Mouse (Mus musculus) lung, postnatal 0 days (tissue): ENCODE data around the gene Rassf7. TPM values are rescaled to one million over a fixed set of nuclear protein-coding genes. Genes with fewer than 3 reads are reported as not detected.

ENCODE experiments used
- ATAC-seq: fragments of 200-750 bp; cut with Nextera tagmentation; 2 replicates; pipeline ENCODE4 v1.8.0; 2017; ENCODE audit warnings: moderate library complexity
- DNase-seq: peaks from one replicate; pipeline ENCODE4 v3.0.0-alpha.2; 2016; ENCODE audit warnings: low spot score
- H3K27ac ChIP-seq: fragments of 300-500 bp; sonication (generic); 2 replicates; pipeline ENCODE4 v1.5.1; 2014; ENCODE audit warnings: antibody characterized with exemption, mild to moderate bottlenecking, low read length, mixed read lengths
- H3K27me3 ChIP-seq: fragments of 300-500 bp; sonication (generic); replicated peaks from 2 replicates; pipeline ENCODE4 v1.6.1; 2014; ENCODE audit warnings: low read length, mixed read lengths; ENCODE audit not compliant: insufficient read depth
- H3K36me3 ChIP-seq: fragments of 300-500 bp; sonication (generic); 2 replicates; pipeline ENCODE4 v1.6.1; 2014; ENCODE audit warnings: low read length, mixed read lengths; ENCODE audit not compliant: insufficient read depth
- H3K4me1 ChIP-seq: fragments of 300-500 bp; sonication (generic); 2 replicates; pipeline ENCODE4 v1.6.1; 2014; ENCODE audit warnings: antibody characterized with exemption, low read depth, low read length, mixed read lengths; ENCODE audit not compliant: insufficient read depth
- H3K4me2 ChIP-seq: fragments of 300-500 bp; sonication (generic); replicated peaks from 2 replicates; pipeline ENCODE4 v1.6.1; 2014; ENCODE audit warnings: low read depth, mild to moderate bottlenecking, low read length, moderate library complexity, mixed read lengths
- H3K4me3 ChIP-seq: fragments of 300-500 bp; sonication (generic); 2 replicates; pipeline ENCODE4 v1.5.1; 2014; ENCODE audit warnings: low read depth, low read length
- H3K9ac ChIP-seq: fragments of 300-500 bp; sonication (generic); replicated peaks from 2 replicates; pipeline ENCODE4 v1.6.1; 2014; ENCODE audit warnings: low read depth, mild to moderate bottlenecking
- H3K9me3 ChIP-seq: fragments of 300-500 bp; sonication (generic); 2 replicates; pipeline ENCODE4 v1.6.1; 2016; ENCODE audit warnings: low read length, mixed read lengths
- CTCF ChIP-seq: IDR thresholded peaks from 2 replicates; pipeline ENCODE4 v1.5.1; 2016; ENCODE audit warnings: antibody characterized with exemption, mild to moderate bottlenecking
- EP300 ChIP-seq: IDR thresholded peaks from 2 replicates; pipeline ENCODE4 v1.6.1; 2016; ENCODE audit warnings: antibody characterized with exemption, mild to moderate bottlenecking, control low read depth
- WGBS: fragments of 180-500 bp; shearing (Covaris S2); extraction: QIAGEN DNeasy Blood & Tissue Kit; methylation state at CpG from one replicate; pipeline ENCODE4 v1.1.7; 2014; 5-methylcytosine and 5-hydroxymethylcytosine counted together
- polyA plus RNA-seq: library from polyadenylated mRNA; unstranded; fragments of >200 nt; fragmentation: Nextera tagmentation; extraction: Ambion mirVana; gene quantifications from 2 replicates; pipeline ENCODE4 v1.2.1, GENCODE M21; 2015

Gene Rassf7
- polyA plus RNA-seq, 1 experiment from 2014 or later: 98.7 TPM

- Histone ChIP-seq H3K4me3 (no peak overlapping the region), H3K9ac (no peak overlapping the region), H3K36me3 (no peaks in the 10 kb centered on the region), H3K27me3 (0 out of 2 replicates have a peak, but pooled peaks cover 3% of the 10 kb centered on the region), H3K27ac (no peak overlapping the region), H3K4me2 (no peak overlapping the region), H3K4me1 (no peaks in the 10 kb centered on the region), H3K9me3 (no peaks in the 10 kb centered on the region)
- DNase-seq (no peak), ATAC-seq (no peak)
- no peak for TF ChIP-seq EP300
- no peak for TF ChIP-seq CTCF
- 82% methylated on average over 5 of the region's 5 CpGs for WGBS
Observed at GRCm38 (mm10) chr7:141205504-141205903, 10.2 kb upstream of the Rassf7 start.

GRCm38 (mm10) chr7:141206182-141206937 is 9.3 kb upstream of the Rassf7 start:
- Histone ChIP-seq H3K27me3 (0 out of 2 replicates have a peak, but pooled peaks cover 3% of the 10 kb centered on the region), H3K27ac (no peak overlapping the region), H3K36me3 (no peaks in the 10 kb centered on the region), H3K4me2 (no peak overlapping the region), H3K4me1 (no peaks in the 10 kb centered on the region), H3K9ac (no peak overlapping the region), H3K9me3 (no peaks in the 10 kb centered on the region), H3K4me3 (no peak overlapping the region)
- TF ChIP-seq CTCF (no peak), EP300 (no peak)
- ATAC-seq: no peak
- WGBS: 89% methylated on average over 18 of the region's 18 CpGs
- DNase-seq: no peak

DNA sequence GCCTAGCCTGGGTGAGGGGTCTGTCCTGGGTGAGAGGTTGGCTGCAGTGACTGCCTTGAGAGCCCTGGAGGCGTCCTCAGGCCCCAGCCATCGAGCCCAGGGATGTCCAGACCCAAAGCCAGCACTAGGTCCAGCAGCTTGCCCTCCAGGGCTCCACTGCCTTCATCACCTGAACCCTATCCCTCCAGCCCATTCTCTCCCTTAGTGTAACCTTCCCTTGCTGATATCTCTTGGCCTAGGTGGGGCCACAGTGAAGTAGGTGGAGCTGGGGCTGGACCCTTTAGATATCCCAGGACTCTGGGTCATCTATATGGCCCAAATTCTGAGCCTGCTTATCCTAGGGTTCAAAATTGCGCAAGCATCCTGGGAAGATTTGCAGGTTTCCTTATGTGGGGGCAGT is 6.1 kb upstream of the Rassf7 start:
- Histone ChIP-seq H3K27me3 (0 out of 2 replicates have a peak, but pooled peaks cover 3% of the 10 kb centered on the region), H3K36me3 (no peaks in the 10 kb centered on the region), H3K9ac (no peak overlapping the region), H3K4me2 (no peak overlapping the region), H3K9me3 (no peaks in the 10 kb centered on the region), H3K4me1 (no peaks in the 10 kb centered on the region), H3K4me3 (no peak overlapping the region), H3K27ac (no peak overlapping the region)
- no peak for ATAC-seq
- WGBS: 64% methylated on average over 3 of the region's 3 CpGs
- TF ChIP-seq EP300: no peak
- DNase-seq: no peak

DNA sequence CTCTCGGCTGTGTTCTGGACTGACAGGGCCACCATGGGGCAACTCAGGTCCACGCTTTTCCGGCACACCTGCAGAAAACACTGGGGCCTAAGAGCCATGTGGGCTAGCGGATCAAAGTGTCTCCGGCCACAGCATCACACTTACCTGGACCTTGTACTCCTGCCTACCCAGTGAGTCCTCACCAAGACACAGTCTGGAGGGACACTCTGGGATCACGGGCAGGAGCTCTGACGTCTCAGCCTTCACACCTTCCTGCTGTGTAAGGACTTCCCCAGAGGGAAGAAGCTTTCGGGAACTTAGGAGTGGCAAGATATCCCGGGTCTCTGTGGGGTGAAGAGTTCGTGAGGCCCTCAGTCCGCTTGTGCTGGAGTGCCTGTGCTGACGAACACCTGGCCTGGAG is 5.5 kb upstream of the Rassf7 start:
- WGBS: 65% methylated on average over 12 of the region's 12 CpGs
- peaks cover 3% of the 10 kb centered on the region; the same call in 1 of the 2 replicates for H3K4me1 ChIP-seq
- no peak for ATAC-seq

DNA sequence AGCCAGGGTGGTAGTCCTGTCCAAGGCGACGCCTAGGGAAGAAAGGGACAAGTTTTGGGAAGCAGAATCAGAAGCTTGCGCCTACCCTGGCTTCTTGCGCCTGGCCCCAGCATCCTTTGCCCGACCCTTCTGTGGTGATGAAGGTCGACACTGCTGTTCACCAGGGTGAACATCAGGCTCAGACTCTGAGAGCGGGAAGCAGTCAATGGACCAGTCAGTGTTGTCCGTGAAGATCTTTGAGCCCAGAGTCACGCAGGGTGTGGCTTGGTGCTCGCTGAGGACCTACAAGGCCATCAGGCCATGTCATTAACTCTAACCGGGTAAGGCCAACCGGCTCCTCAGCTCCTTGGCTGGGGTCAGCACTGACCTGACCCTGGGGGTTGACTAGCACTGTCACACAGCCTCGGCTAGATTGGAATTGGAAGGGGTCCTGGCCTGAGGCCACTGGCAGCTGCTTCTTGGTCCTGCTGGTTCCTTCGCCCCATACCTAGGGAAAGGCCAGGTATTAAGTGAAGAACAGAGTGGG is 5.0 kb upstream of the Rassf7 start:
- DNase-seq (no peak), ATAC-seq (no peak)
- Histone ChIP-seq H3K9ac (no peak overlapping the region), H3K36me3 (no peaks in the 10 kb centered on the region), H3K4me2 (no peak overlapping the region), H3K9me3 (no peaks in the 10 kb centered on the region), H3K27me3 (0 out of 2 replicates have a peak, but pooled peaks cover 3% of the 10 kb centered on the region), H3K4me3 (no peak overlapping the region), H3K27ac (no peak overlapping the region), H3K4me1 (peaks cover 4% of the 10 kb centered on the region; the same call in 1 of the 2 replicates)
- TF ChIP-seq EP300 (no peak), CTCF (no peak)
- 87% methylated on average over 14 of the region's 14 CpGs for WGBS

More for the DNA sequence above, 5.5 kb upstream of the Rassf7 start:
- H3K27ac ChIP-seq: no peak overlapping the region
- H3K36me3 ChIP-seq: no peaks in the 10 kb centered on the region
- H3K9ac ChIP-seq: no peak overlapping the region
- no peak for DNase-seq
- H3K9me3 ChIP-seq: no peaks in the 10 kb centered on the region
- H3K4me2 ChIP-seq: no peak overlapping the region
- H3K4me3 ChIP-seq: no peak overlapping the region
- TF ChIP-seq EP300 (no peak), CTCF (no peak)
- 0 out of 2 replicates have a peak, but pooled peaks cover 3% of the 10 kb centered on the region for H3K27me3 ChIP-seq

- TF ChIP-seq EP300 (no peak), CTCF (no peak)
- H3K9ac ChIP-seq: no peak overlapping the region
- DNase-seq: no peak
- no peak overlapping the region for H3K4me2 ChIP-seq
- H3K9me3 ChIP-seq: no peaks in the 10 kb centered on the region
- ATAC-seq: no peak
- no peak overlapping the region for H3K27ac ChIP-seq
- 0 out of 2 replicates have a peak, but pooled peaks cover 3% of the 10 kb centered on the region for H3K27me3 ChIP-seq
- H3K4me1 ChIP-seq: peaks cover 8% of the 10 kb centered on the region; the same call in 1 of the 2 replicates
- H3K36me3 ChIP-seq: no peaks in the 10 kb centered on the region
- H3K4me3 ChIP-seq: no peak overlapping the region
- WGBS: 76% methylated on average over 3 of the region's 3 CpGs
Observed at GRCm38 (mm10) chr7:141213133-141213532, 2.5 kb upstream of the Rassf7 start.
